Mouse (Mus musculus) neutrophil, adult 83 days (primary cell): ENCODE results near the gene E2f7. TPM values are rescaled to one million over a fixed set of nuclear protein-coding genes. Genes with fewer than 3 reads are reported as not detected.

Source experiments
- total RNA-seq, 2 experiments: library from RNA; stranded (reverse); gene quantifications; one replicate each; pipeline ENCODE4 v1.2.4; 2023

The E2f7 gene
- 10 to 100 TPM; 18.0 to 21.1 TPM for total RNA-seq

DNA sequence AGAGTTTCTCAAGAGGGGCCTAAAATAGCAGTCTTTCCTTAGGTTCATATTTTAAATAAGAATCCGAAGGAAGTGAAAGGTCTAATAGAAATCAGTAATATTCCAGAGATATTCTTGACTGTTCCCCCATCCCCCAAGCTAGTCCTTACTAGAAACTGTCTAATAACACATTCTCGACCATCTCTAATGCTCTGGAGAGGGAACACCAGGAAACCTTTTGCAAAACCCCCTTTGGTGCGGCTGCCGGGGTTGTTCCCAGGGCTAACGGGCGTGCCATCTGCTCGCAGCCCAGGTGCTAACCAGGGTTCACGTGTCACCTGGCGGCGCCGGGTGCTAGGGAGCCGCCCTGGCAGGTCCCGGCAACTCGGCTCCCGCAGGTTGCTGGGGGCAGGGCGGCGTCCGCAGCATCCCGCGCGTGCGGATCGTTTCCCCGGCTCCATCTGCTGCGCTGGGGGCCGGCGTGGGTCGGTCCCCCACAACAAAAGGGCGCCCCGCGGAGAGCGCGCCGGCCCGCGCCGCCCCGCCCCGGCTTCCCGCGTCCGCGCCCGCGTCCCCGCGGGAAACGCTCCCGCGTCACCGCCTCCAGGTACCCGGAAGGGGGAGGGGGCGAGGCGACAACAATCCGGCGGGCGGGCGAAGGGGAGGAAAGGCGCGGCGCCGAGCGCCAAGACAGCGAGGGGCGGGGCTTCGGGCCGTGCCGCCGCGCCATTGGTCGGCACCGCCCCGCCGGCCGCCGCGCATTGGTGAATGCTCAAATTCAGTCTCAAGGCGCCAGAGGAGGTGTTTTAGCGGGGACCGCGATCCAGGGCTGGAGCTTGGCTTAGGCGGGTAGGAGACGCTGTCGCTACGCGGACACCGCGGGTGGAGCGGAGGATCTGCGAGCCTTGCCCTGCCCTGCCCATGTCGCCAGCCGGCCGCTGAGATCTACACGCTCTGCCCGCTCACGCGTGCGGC, at the start of gene E2f7:
E2f7 (plus strand) TSS at position 754 of the 954 bp plus-strand sequence.

Other genes with a start within 250 kb of the E2f7 start
- 10 to 100 TPM; 17.7 to 17.9 TPM for gene Csrp2, start 174.3 kb downstream of the E2f7 start, total RNA-seq